Mouse (Mus musculus): ENCODE measurements around the gene Hs3st1.

The Hs3st1 gene

GRCm38 (mm10) chr5:39643260-39643923, 111.9 kb downstream of the Hs3st1 start:
- no peak for DNase-seq (ENCODE audit: low spot score in 2 of 2)

GRCm38 (mm10) chr5:39642222-39642770, 113.0 kb downstream of the Hs3st1 start:
- no peak for DNase-seq (ENCODE audit: low spot score in 2 of 2)

- DNase-seq (ENCODE audit: low spot score in 2 of 2): peak; percentile 49 to 51
Observed at GRCm38 (mm10) chr5:39639438-39640177, 115.7 kb downstream of the Hs3st1 start.

DNA sequence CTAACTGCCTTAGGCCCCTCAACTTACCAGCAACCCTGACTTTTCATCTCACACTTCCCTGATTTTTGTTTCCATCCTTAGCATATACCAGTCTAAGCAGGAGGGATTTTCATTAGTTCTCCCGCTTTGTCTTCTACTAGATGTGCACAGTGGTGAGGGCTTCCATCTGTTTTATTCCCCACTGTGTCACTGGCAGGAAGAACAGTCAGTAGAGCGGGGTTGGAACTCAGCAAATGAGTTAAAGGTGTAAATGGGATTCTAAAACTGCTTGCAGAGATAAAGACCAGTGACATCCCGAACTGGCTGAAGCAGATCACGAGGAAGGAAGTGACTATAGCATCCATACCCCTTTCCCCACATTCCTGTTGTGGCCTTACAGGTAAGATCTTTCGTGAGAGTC, 116.3 kb downstream of the Hs3st1 start:
- no peak for DNase-seq (ENCODE audit: low spot score in 2 of 2)

DNA sequence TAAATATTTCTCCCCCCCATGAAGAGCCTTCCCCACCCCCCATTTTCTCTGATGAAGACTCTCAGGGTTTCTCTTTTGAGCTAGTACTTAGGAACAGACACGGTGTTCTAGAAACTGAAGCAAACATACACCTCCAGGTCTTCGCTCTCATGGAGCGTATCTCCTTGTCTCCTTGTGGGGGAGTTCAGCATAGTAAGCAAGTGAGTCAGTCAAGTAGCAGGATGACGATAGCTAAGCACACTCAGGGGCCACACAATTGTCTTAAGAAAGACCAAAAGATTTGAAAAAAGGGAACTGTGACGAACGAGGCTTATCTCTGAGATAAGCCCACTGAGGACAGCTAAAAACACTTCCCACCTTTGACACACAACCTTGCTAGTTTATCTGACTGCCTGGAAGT, 117.4 kb downstream of the Hs3st1 start:
- peak; percentile 81 to 82 for DNase-seq (ENCODE audit: low spot score in 2 of 2)

- DNase-seq (ENCODE audit: low spot score in 2 of 2): no peak
Observed at GRCm38 (mm10) chr5:39636090-39636489, 119.2 kb downstream of the Hs3st1 start.

- no peak for DNase-seq (ENCODE audit: low spot score in 2 of 2)
Observed at GRCm38 (mm10) chr5:39634300-39635047, 120.8 kb downstream of the Hs3st1 start.

DNA sequence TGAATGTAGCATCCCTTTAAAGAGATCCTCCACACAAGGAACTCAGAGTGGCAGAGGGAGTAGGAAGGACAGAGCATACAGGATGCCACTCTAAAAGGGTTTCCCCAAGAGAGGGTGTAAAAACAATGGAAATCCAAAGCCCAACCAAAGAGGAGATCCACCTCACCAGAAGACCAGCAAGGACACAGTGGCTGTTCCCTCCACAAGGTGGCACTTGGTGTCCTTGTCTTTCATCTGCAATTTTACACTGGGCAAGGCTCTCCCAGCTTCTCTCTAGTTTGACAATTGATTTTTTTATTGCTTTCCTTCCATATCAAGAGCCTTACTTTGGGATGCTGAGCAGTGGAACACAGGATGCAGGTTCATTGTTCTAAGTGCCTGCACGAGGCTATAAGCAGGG, 122.1 kb downstream of the Hs3st1 start:
- no peak for DNase-seq (ENCODE audit: low spot score in 2 of 2)

GRCm38 (mm10) chr5:39630841-39631240, 124.4 kb downstream of the Hs3st1 start:
- peak; percentile 80 to 82 for DNase-seq (ENCODE audit: low spot score in 2 of 2)

GRCm38 (mm10) chr5:39625037-39625473, 130.2 kb downstream of the Hs3st1 start:
- no peak for DNase-seq (ENCODE audit: low spot score in 2 of 2)

DNA sequence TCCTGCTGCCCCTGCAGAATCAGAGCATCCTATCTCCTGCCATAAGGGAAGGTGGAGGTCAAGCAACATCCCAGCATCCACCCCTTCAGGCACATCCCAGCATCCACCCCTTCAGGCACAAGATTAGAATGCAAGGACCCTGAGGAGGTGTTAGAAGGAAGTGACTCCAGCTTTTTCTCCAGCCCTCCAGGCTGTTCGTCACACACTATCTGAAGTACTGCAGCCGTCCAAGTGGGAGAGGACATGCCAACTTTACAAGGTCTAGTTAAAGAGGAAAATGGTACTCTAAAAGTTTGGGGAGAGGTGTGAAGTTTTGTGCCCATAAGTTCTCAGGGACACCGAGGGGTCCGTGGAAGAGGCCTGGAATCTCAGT, 131.1 kb downstream of the Hs3st1 start:
- DNase-seq (ENCODE audit: low spot score in 2 of 2): no peak

GRCm38 (mm10) chr5:39623304-39624217, 131.7 kb downstream of the Hs3st1 start:
- no peak for DNase-seq (ENCODE audit: low spot score in 2 of 2)

GRCm38 (mm10) chr5:39620206-39620866, 134.9 kb downstream of the Hs3st1 start:
- no peak for DNase-seq (ENCODE audit: low spot score in 2 of 2)

DNA sequence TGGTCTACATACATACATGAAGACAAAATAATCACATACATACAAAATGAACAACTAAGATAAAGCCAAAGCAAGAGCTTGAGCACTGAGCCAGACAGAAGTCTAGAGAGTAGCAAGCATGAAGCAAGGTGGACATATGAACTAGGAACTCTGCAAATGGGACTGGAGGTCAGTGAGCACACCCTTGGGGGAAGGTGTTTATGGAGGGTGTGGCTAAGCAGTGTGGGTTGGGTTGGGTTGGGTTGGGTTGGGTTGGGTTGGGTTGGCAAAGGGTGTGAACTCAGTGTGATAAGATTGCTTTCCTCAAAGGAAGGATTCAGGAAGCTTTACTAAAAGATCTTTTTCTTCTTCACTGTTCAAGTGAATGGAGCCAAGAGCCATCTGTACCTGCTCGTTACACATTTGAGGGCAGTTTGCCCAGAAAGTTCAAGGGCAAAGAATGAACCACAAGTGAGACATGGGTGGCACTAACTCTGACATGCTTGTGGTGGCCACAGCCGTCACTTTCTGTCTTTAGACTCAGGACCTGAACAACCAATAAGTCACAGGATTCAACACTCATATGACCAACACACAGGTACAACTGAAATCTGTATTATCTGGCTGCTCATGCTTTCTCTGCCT, 137.8 kb downstream of the Hs3st1 start:
- DNase-seq (ENCODE audit: low spot score in 2 of 2): no peak

DNA sequence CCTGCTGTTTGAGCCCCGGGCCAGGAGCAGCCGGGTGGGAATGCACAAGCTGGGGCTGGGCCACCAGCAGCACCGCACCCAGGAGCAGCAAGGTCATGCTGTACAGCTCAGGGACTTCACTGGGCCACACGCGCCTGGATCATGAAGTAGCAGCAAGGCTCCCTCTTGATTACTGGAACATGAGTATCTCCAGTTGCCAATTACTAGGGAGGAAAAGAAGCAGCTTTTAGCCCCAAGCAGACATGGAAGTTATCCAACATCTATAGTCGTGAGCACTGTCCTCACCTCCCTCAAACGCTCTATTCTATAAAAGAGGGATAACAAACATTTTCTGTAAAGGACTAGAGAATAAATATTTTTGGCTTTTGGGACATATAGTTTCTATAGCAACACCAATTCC, 140.1 kb downstream of the Hs3st1 start:
- no peak for DNase-seq (ENCODE audit: low spot score in 2 of 2)

- DNase-seq (ENCODE audit: low spot score in 2 of 2): no peak
Observed at GRCm38 (mm10) chr5:39613534-39613933, 141.7 kb downstream of the Hs3st1 start.

- DNase-seq (ENCODE audit: low spot score in 2 of 2): no peak
Observed at GRCm38 (mm10) chr5:39612240-39612639, 143.0 kb downstream of the Hs3st1 start.

DNA sequence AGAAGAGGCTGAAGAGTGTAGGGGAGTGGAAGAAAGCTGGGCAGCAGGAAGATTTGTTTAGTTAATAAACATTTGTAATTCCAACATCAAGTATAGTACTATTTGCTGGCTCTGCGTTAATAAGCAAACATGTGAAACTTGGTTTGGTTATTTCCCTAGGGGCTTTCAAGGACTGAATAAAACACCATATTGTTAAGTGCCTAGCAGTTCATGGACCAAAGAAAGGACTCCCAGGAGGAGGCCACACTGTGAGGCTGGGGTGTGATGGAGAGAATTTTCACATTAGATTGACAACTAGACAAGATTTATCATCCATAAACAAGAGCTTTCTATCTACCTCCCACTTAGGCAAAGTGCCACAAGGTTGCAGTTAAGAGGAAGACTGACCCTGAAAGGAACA, 147.0 kb downstream of the Hs3st1 start:
- DNase-seq (ENCODE audit: low spot score in 2 of 2): no peak

DNA sequence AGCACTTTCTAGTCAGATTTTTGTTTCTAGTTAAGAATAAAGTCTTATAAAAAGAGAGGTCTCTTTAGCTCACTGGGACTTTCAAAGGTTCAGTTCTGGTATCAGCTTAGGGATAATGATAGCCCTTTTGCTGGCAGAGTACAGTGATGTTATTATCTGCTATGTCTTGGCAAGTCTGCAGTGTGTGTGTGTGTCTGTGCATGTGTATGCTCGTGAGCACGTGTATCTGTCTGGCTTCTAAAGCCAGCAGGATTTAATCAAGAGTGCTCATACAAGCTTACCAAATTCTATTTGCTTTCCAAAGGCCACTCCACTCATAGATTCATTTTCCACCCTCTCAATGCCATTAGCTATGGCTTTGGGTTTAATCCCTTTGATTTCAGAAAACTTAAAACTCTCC, 160.5 kb downstream of the Hs3st1 start:
- no peak for DNase-seq (ENCODE audit: low spot score in 2 of 2)
